In the genomic region with DNA sequence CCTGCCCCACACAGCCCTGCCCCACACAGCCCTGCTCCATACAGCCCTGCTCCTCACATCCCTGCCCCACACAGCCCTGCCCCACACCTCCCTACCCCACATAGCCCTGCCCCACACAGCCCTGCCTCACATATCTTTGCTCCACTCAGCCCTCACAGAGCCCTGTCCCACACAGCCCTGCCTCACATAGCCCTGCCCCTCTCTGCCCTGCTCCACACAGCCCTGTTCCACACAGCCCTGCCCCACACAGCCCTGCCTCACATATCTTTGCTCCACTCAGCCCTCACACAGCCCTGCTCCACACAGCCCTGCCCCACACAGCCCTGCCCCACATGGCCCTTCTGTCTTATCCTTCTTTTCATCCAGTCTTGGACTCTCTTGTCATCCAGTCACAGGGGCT, we compare ENCODE assay signal across 13 mouse cellular contexts.
A peak's percentile ranks its signal among the peaks of the same experiment; 100 is the strongest.
DNase-seq lines count a peak whose midpoint lies in the region; ATAC-seq and TF ChIP-seq lines count a peak whose summit lies in the region.
"Had no signal": no experiment of that assay in that cellular context is flagged by ENCODE, and none has a peak within 500 bp of the region (broad histone marks: within the 10 kb centered on the region; RNA-seq: fewer than 3 reads in every experiment).

No protein-coding gene starts in this region.

- TF ChIP-seq CTCF in liver, postnatal 0 days (IDR thresholded peaks at IDR 0.05; ENCODE audit: low read depth), result no peak
- TF ChIP-seq CTCF in intestine, postnatal 0 days (IDR thresholded peaks at IDR 0.05; ENCODE audit: low read depth), result no peak

- H3K9me3 ChIP-seq in forebrain, embryonic 10.5 days, result no peaks in the 10 kb centered on the region
- no peaks in the 10 kb centered on the region for H3K9me3 ChIP-seq in forebrain, embryonic 14.5 days (replicated peaks; ENCODE audit: control insufficient read depth, low read length)
- H3K9me3 ChIP-seq in liver, embryonic 12.5 days (replicated peaks), result no peaks in the 10 kb centered on the region
- no peaks in the 10 kb centered on the region for H3K9me3 ChIP-seq in liver, postnatal 0 days (ENCODE audit: low read length)
- H3K9me3 ChIP-seq in intestine, postnatal 0 days (ENCODE audit: control insufficient read depth), result no peaks in the 10 kb centered on the region

- no peak for ATAC-seq in forebrain, embryonic 14.5 days
- ATAC-seq in liver, embryonic 12.5 days, result peak; percentile 61; the same call in 1 of the 2 replicates
- no peak for ATAC-seq in liver, postnatal 0 days
- ATAC-seq in intestine, postnatal 0 days, result peak; percentile 33; the same call in 1 of the 2 replicates
- ATAC-seq: activated CD4-positive, CD25-positive, alpha-beta regulatory T cell, adult 4 months had no signal

- no peak overlapping the region for H3K4me2 ChIP-seq in forebrain, embryonic 14.5 days (ENCODE audit: low read length)
- H3K4me2 ChIP-seq in liver, embryonic 12.5 days, result no peak overlapping the region
- no peak overlapping the region for H3K4me2 ChIP-seq in liver, postnatal 0 days (ENCODE audit: low read depth, low read length)
- H3K4me2 ChIP-seq in intestine, postnatal 0 days (replicated peaks; ENCODE audit: low read depth), result no peak overlapping the region

- peaks cover 41% of the 10 kb centered on the region for H3K4me1 ChIP-seq in forebrain, embryonic 10.5 days
- no peaks in the 10 kb centered on the region for H3K4me1 ChIP-seq in forebrain, embryonic 14.5 days (ENCODE audit: control insufficient read depth, insufficient read depth, low read length)
- no peaks in the 10 kb centered on the region for H3K4me1 ChIP-seq in liver, embryonic 12.5 days
- peaks cover 4% of the 10 kb centered on the region; the same call in 1 of the 2 replicates for H3K4me1 ChIP-seq in liver, postnatal 0 days (ENCODE audit: insufficient read depth)
- no peaks in the 10 kb centered on the region for H3K4me1 ChIP-seq in intestine, postnatal 0 days (replicated peaks; ENCODE audit: control insufficient read depth, insufficient read depth, low read length)

- H3K4me3 ChIP-seq in forebrain, embryonic 10.5 days, result no peak overlapping the region
- no peak overlapping the region for H3K4me3 ChIP-seq in forebrain, embryonic 14.5 days (ENCODE audit: low read depth, low read length)
- H3K4me3 ChIP-seq in liver, embryonic 12.5 days, result no peak overlapping the region
- H3K4me3 ChIP-seq in liver, postnatal 0 days (ENCODE audit: low read depth, low read length), result no peak overlapping the region
- H3K4me3 ChIP-seq in intestine, postnatal 0 days (ENCODE audit: low read depth, low read length), result no peak overlapping the region
- H3K4me3 ChIP-seq: layer of hippocampus, adult 2 months had no signal

- DNase-seq in forebrain, embryonic 10.5 days (ENCODE audit: extremely low spot score, low spot score), result no peak
- no peak for DNase-seq in forebrain, embryonic 14.5 days (ENCODE audit: low spot score)
- DNase-seq in liver, postnatal 0 days, result no peak
- peak; percentile 68 for DNase-seq in ZHBTc4 (ENCODE audit: low read depth, low spot score)
- no peak for DNase-seq in urinary bladder, postnatal 25 days (ENCODE audit: low spot score)
- DNase-seq in lung, postnatal 10 days, result no peak
- DNase-seq: cerebellum, adult 18-20 months; heart, adult 11 months; lung, adult 18-20 months had no signal

- no peaks in the 10 kb centered on the region for H3K36me3 ChIP-seq in forebrain, embryonic 10.5 days (replicated peaks)
- H3K36me3 ChIP-seq in forebrain, embryonic 14.5 days (ENCODE audit: control insufficient read depth, insufficient read depth, low read length), result no peaks in the 10 kb centered on the region
- H3K36me3 ChIP-seq in liver, embryonic 12.5 days, result no peaks in the 10 kb centered on the region
- H3K36me3 ChIP-seq in liver, postnatal 0 days (replicated peaks; ENCODE audit: insufficient read depth, low read length), result no peaks in the 10 kb centered on the region
- no peaks in the 10 kb centered on the region for H3K36me3 ChIP-seq in intestine, postnatal 0 days (ENCODE audit: control insufficient read depth, insufficient read depth)

- no peak for TF ChIP-seq EP300 in liver, postnatal 0 days (IDR thresholded peaks at IDR 0.05; ENCODE audit: low read depth)

- no peaks in the 10 kb centered on the region for H3K27me3 ChIP-seq in forebrain, embryonic 10.5 days (ENCODE audit: poor library complexity, severe bottlenecking)
- no peaks in the 10 kb centered on the region for H3K27me3 ChIP-seq in forebrain, embryonic 14.5 days (replicated peaks; ENCODE audit: control insufficient read depth, insufficient read depth, low read length)
- no peaks in the 10 kb centered on the region for H3K27me3 ChIP-seq in liver, embryonic 12.5 days (replicated peaks)
- no peaks in the 10 kb centered on the region for H3K27me3 ChIP-seq in liver, postnatal 0 days (ENCODE audit: insufficient read depth, low read length)
- H3K27me3 ChIP-seq in intestine, postnatal 0 days (replicated peaks; ENCODE audit: control insufficient read depth, insufficient read depth, low read length), result no peaks in the 10 kb centered on the region

- peak overlapping the region; percentile 48; the same call in 1 of the 2 replicates for H3K27ac ChIP-seq in forebrain, embryonic 10.5 days
- no peak overlapping the region for H3K27ac ChIP-seq in forebrain, embryonic 14.5 days (ENCODE audit: low read depth, low read length)
- H3K27ac ChIP-seq in liver, embryonic 12.5 days, result no peak overlapping the region
- no peak overlapping the region for H3K27ac ChIP-seq in liver, postnatal 0 days (ENCODE audit: low read depth)
- H3K27ac ChIP-seq in intestine, postnatal 0 days (ENCODE audit: low read depth, low read length), result no peak overlapping the region
- H3K27ac ChIP-seq: layer of hippocampus, adult 2 months had no signal

- no peak overlapping the region for H3K9ac ChIP-seq in forebrain, embryonic 14.5 days (ENCODE audit: low read length)
- H3K9ac ChIP-seq in liver, embryonic 12.5 days, result no peak overlapping the region
- no peak overlapping the region for H3K9ac ChIP-seq in liver, postnatal 0 days (replicated peaks)
- H3K9ac ChIP-seq in intestine, postnatal 0 days (ENCODE audit: low read depth, low read length), result no peak overlapping the region

Comparison
In these comparisons a context has a peak if more than half of its experiments do, and no peak if none do; other contexts are left out.
1. ATAC-seq: peak in liver, embryonic 12.5 days (single experiment) and intestine, postnatal 0 days (single experiment); none in forebrain, embryonic 14.5 days (single experiment) and liver, postnatal 0 days (single experiment).